Mouse (Mus musculus): ENCODE data around the gene Mbnl1.

- TF ChIP-seq EP300 (IDR thresholded peaks at IDR 0.05; ENCODE audit: low read depth) (no peak), CTCF (IDR thresholded peaks at IDR 0.05; ENCODE audit: low read depth) (no peak)
Observed at GRCm38 (mm10) chr3:60498646-60499045, 26.0 kb downstream of the Mbnl1 start.

All from heart, postnatal 0 days (tissue).